Mouse (Mus musculus) granulocyte monocyte progenitor cell, adult 5-6 weeks (primary cell): ENCODE measurements around the gene Gm45208. TPM values are rescaled to one million over a fixed set of nuclear protein-coding genes. Genes with fewer than 3 reads are reported as not detected.
A peak's percentile ranks its signal among the peaks of the same experiment; 100 is the strongest.

Source experiments
- ATAC-seq: replicated peaks from 2 replicates; pipeline ENCODE4 v1.8.0; 2016; ENCODE audit warnings: mild to moderate bottlenecking, moderate TSS enrichment, inconsistent platforms; ENCODE audit not compliant: poor library complexity, severe bottlenecking
- total RNA-seq, 2 experiments: library from RNA; stranded (forward) in 1 of 2; stranded (reverse) in 1 of 2; fragments of 200-712, 200-1000 nt in 1 of 2; fragments of >200 nt in 1 of 2; fragmentation: Nextera tagmentation in 1 of 2; gene quantifications; 2 replicates each; pipeline ENCODE4 v1.2.3; 2014 to 2017

Gene Gm45208
- total RNA-seq, 2 experiments from 2014 or later, result not detected

DNA sequence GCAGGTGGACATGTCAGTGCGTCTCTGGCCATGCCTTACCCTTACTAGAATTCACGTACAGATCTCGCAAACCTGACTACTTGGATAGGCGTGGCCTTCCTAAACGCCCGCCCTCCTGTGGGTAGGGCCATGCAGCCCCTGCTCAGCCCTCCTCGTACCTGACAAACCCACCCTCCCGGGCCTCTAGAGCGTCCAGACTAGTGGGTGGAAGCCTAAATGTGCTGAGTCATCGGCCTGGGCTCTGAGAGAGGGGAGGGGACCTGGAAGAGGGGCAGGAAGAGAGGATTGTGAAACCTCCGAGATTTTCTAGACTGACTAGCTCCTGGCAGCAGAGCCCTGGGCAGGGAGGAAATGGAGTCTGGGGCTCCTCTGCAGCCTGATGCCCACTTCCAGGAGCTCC lies 43.7 kb downstream of the Gm45208 start:
- peak; percentile 42 for ATAC-seq

DNA sequence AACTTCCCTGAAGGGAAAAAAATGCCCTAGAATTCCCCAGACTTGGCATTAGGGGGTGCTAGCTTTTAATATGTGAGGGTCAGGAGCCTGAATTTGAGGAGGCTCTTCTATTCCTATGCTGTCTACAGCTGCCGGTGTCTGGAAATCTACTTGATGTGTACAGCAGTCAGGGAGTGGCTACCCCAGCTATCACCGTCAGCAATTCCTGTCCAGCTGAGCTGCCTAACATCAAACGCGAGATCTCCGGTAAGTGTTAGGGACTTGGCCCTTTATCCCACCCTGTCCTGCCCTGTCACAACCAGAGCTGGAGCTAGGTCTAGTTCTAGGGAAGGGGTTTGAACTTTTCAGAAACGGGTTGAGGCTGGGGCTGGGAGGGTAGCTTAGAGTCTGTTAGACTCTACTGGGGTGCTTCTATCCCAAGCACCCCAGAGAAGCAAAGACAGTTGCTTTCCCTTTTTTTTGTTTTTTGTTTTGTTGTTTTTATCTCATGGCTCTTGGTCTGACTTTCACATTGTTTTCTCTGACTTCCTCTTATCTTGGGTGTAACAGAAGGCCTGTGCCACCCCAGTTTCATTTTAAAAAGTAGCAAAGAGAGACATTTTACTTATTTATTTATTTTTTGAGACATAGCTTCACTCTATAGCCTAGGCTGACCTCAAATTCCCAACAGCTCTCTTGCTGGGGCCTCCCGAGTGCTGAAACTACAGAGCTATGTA lies 47.4 kb downstream of the Gm45208 start:
- ATAC-seq, result no peak

- no peak for ATAC-seq
These were observed 50.7 kb downstream of the Gm45208 start for GRCm38 (mm10) chrX:7772766-7773165.

DNA sequence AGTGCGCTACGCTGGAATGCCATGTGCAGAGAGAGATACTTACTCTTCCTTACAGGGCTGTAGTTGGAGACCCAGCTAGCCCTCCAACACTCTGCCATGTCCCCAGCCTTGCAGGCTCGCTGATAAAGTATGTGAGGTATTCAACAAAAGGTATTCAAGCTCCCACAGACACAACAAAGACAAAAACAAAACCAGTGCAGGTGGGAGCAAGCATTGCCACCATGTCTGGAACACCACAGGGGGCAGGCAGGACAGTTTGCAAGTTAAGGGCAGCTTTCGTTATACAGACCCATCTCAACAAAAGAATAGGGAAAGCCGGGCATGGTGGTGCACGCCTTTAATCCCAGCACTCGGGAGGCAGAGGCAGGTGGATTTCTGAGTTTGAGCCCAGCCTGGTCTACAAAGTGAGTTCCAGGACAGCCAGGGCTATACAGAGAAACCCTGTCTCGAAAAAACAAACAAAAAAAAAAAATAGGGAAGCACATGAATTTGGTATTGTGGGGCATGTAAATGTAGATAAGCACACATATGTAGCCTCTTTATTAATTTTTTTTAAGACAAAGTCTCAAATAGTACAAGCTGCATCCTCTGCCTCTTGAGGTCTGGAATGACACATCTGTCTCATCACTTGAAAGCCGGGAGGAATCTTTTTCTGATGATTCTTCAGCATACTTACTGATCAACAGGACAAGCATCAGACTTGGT lies 53.6 kb downstream of the Gm45208 start:
- ATAC-seq, result no peak

DNA sequence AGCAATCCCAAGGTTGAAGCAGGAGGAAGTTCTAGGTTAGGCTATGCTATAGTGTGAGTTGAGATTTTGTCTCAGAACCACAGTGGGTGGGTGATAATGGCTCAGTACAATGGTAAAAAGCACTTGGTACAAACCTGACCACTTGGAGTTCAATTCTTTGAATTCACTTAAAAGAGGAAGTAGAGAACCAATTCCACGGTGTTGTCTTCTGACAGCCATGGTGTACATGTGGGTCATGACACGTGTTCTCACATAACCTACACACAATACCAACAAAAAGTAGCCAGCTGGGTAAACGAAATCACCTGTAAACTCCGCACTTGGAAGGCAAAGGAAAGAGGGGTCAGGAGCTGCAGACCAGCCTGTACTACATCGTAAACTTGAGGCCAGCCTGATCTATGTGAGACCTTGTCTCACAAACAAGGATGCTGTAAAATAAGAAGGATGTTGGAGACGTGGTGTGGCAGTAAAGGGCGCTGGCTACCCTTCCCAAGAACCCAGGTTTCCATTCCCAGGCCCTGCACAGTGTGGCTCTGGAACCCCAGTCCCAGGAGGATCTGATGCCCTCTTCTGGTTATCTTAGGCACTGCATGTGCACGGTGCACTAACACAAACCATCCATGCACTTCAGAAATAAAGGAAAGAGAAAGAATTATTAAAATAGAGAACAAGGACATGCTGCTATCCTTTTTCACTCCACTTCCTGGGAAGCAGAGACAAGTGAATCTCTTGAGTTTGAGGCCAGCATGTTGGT lies 54.5 kb downstream of the Gm45208 start:
- peak; percentile 88 for ATAC-seq

- ATAC-seq, result no peak
These were observed 56.6 kb downstream of the Gm45208 start for GRCm38 (mm10) chrX:7778450-7779244.

GRCm38 (mm10) chrX:7779294-7779693 lies 57.2 kb downstream of the Gm45208 start:
- no peak for ATAC-seq

Other genes starting within 250 kb of the Gm45208 start
- not detected in 2 replicates for gene Foxp3, start 148.6 kb upstream of the Gm45208 start, total RNA-seq (2014; fragmentation: Nextera tagmentation)
- not detected in 2 replicates for gene Foxp3, start 148.6 kb upstream of the Gm45208 start, total RNA-seq (2017)
- gene Ppp1r3f, start 148.0 kb upstream of the Gm45208 start, total RNA-seq (2014; fragmentation: Nextera tagmentation), result 0.30 and 1.8 TPM in 2 replicates
- 0.26 and 1.6 TPM in 2 replicates for gene Ppp1r3f, start 148.0 kb upstream of the Gm45208 start, total RNA-seq (2017)
- 37.5 and 38.0 TPM in 2 replicates for gene Ccdc22, start 116.7 kb upstream of the Gm45208 start, total RNA-seq (2014; fragmentation: Nextera tagmentation)
- gene Ccdc22, start 116.7 kb upstream of the Gm45208 start, total RNA-seq (2017), result 41.4 and 45.7 TPM in 2 replicates
- gene Cacna1f, start 115.2 kb upstream of the Gm45208 start, total RNA-seq (2014; fragmentation: Nextera tagmentation), result 0.53 TPM in 1 of 2 replicates, not detected in the other
- 0.09 and 0.46 TPM in 2 replicates for gene Cacna1f, start 115.2 kb upstream of the Gm45208 start, total RNA-seq (2017)
- 0.23 and 0.97 TPM in 2 replicates for gene Syp, start 83.8 kb upstream of the Gm45208 start, total RNA-seq (2014; fragmentation: Nextera tagmentation)
- 0.13 TPM in 1 of 2 replicates, not detected in the other for gene Syp, start 83.8 kb upstream of the Gm45208 start, total RNA-seq (2017)
- 8.4 and 12.5 TPM in 2 replicates for gene Prickle3, start 65.0 kb upstream of the Gm45208 start, total RNA-seq (2014; fragmentation: Nextera tagmentation)
- 2.6 and 2.7 TPM in 2 replicates for gene Prickle3, start 65.0 kb upstream of the Gm45208 start, total RNA-seq (2017)
- gene Plp2, start 50.9 kb upstream of the Gm45208 start, total RNA-seq (2014; fragmentation: Nextera tagmentation), result 51.4 and 73.9 TPM in 2 replicates
- 16.0 and 20.9 TPM in 2 replicates for gene Plp2, start 50.9 kb upstream of the Gm45208 start, total RNA-seq (2017)
- gene Magix, start 41.0 kb upstream of the Gm45208 start, total RNA-seq (2014; fragmentation: Nextera tagmentation), result not detected in 2 replicates
- gene Magix, start 41.0 kb upstream of the Gm45208 start, total RNA-seq (2017), result 0.17 TPM in 1 of 2 replicates, not detected in the other
- 18.9 and 21.2 TPM in 2 replicates for gene Gpkow, start 25.1 kb upstream of the Gm45208 start, total RNA-seq (2014; fragmentation: Nextera tagmentation)
- gene Gpkow, start 25.1 kb upstream of the Gm45208 start, total RNA-seq (2017), result 30.4 and 32.7 TPM in 2 replicates
- 24.1 and 31.2 TPM in 2 replicates for gene Wdr45, start 7.9 kb upstream of the Gm45208 start, total RNA-seq (2014; fragmentation: Nextera tagmentation)
- gene Wdr45, start 7.9 kb upstream of the Gm45208 start, total RNA-seq (2017), result 22.5 and 27.6 TPM in 2 replicates
- gene Praf2, start 6.2 kb downstream of the Gm45208 start, total RNA-seq (2014; fragmentation: Nextera tagmentation), result 4.3 and 16.1 TPM in 2 replicates
- gene Praf2, start 6.2 kb downstream of the Gm45208 start, total RNA-seq (2017), result 2.8 and 6.2 TPM in 2 replicates
- gene Ccdc120, start 28.7 kb downstream of the Gm45208 start, total RNA-seq (2014; fragmentation: Nextera tagmentation), result not detected in 2 replicates
- 0.04 and 0.21 TPM in 2 replicates for gene Ccdc120, start 28.7 kb downstream of the Gm45208 start, total RNA-seq (2017)
- gene Tfe3, start 40.3 kb downstream of the Gm45208 start, total RNA-seq (2014; fragmentation: Nextera tagmentation), result 17.4 and 27.8 TPM in 2 replicates
- 5.7 and 7.2 TPM in 2 replicates for gene Tfe3, start 40.3 kb downstream of the Gm45208 start, total RNA-seq (2017)
- gene Gripap1, start 67.5 kb downstream of the Gm45208 start, total RNA-seq (2014; fragmentation: Nextera tagmentation), result 43.6 and 52.5 TPM in 2 replicates
- 59.7 and 78.0 TPM in 2 replicates for gene Gripap1, start 67.5 kb downstream of the Gm45208 start, total RNA-seq (2017)
- gene Kcnd1, start 100.0 kb downstream of the Gm45208 start, total RNA-seq (2014; fragmentation: Nextera tagmentation), result 0.32 and 2.5 TPM in 2 replicates
- gene Kcnd1, start 100.0 kb downstream of the Gm45208 start, total RNA-seq (2017), result 0.31 TPM in 1 of 2 replicates, not detected in the other
- gene Otud5, start 119.1 kb downstream of the Gm45208 start, total RNA-seq (2014; fragmentation: Nextera tagmentation), result 44.0 and 47.5 TPM in 2 replicates
- 56.4 and 57.4 TPM in 2 replicates for gene Otud5, start 119.1 kb downstream of the Gm45208 start, total RNA-seq (2017)
- 6.3 and 7.1 TPM in 2 replicates for gene Pim2, start 156.0 kb downstream of the Gm45208 start, total RNA-seq (2014; fragmentation: Nextera tagmentation)
- 0.78 and 1.5 TPM in 2 replicates for gene Pim2, start 156.0 kb downstream of the Gm45208 start, total RNA-seq (2017)
- gene Slc35a2, start 161.8 kb downstream of the Gm45208 start, total RNA-seq (2014; fragmentation: Nextera tagmentation), result 18.7 and 35.6 TPM in 2 replicates
- gene Slc35a2, start 161.8 kb downstream of the Gm45208 start, total RNA-seq (2017), result 14.6 and 19.6 TPM in 2 replicates
- gene Pqbp1, start 177.0 kb downstream of the Gm45208 start, total RNA-seq (2014; fragmentation: Nextera tagmentation), result 53.9 and 80.4 TPM in 2 replicates
- 130 and 144 TPM in 2 replicates for gene Pqbp1, start 177.0 kb downstream of the Gm45208 start, total RNA-seq (2017)
- 80.9 and 119 TPM in 2 replicates for gene Timm17b, start 177.1 kb downstream of the Gm45208 start, total RNA-seq (2014; fragmentation: Nextera tagmentation)
- 62.7 and 111 TPM in 2 replicates for gene Timm17b, start 177.1 kb downstream of the Gm45208 start, total RNA-seq (2017)
- gene Gm10491, start 185.6 kb downstream of the Gm45208 start, total RNA-seq (2014; fragmentation: Nextera tagmentation), result not detected in 2 replicates
- gene Gm10491, start 185.6 kb downstream of the Gm45208 start, total RNA-seq (2017), result not detected in 2 replicates
- gene Gm10490, start 187.3 kb downstream of the Gm45208 start, total RNA-seq (2014; fragmentation: Nextera tagmentation), result not detected in 2 replicates
- gene Gm10490, start 187.3 kb downstream of the Gm45208 start, total RNA-seq (2017), result not detected in 2 replicates
- not detected in 2 replicates for gene Pcsk1n, start 197.6 kb downstream of the Gm45208 start, total RNA-seq (2014; fragmentation: Nextera tagmentation)
- not detected in 2 replicates for gene Pcsk1n, start 197.6 kb downstream of the Gm45208 start, total RNA-seq (2017)
- gene Eras, start 206.4 kb downstream of the Gm45208 start, total RNA-seq (2014; fragmentation: Nextera tagmentation), result not detected in 2 replicates
- not detected in 2 replicates for gene Eras, start 206.4 kb downstream of the Gm45208 start, total RNA-seq (2017)
- 11.5 and 13.5 TPM in 2 replicates for gene Hdac6, start 225.6 kb downstream of the Gm45208 start, total RNA-seq (2014; fragmentation: Nextera tagmentation)
- 7.5 and 8.0 TPM in 2 replicates for gene Hdac6, start 225.6 kb downstream of the Gm45208 start, total RNA-seq (2017)